Mouse (Mus musculus) kidney, embryonic 14.5 days (tissue): ENCODE results near the gene Sell. TPM values are rescaled to one million over a fixed set of nuclear protein-coding genes. Genes with fewer than 3 reads are reported as not detected.

Experiments
- ATAC-seq: fragments of 200-750 bp; cut with Nextera tagmentation; 2 replicates; pipeline ENCODE4 v1.8.0; 2017; ENCODE audit warnings: moderate number of reproducible peaks, mild to moderate bottlenecking, moderate TSS enrichment, moderate library complexity; ENCODE audit not compliant: low FRiP score, low TSS enrichment
- H3K27ac ChIP-seq: fragments of 300-500 bp; sonication (generic); 2 replicates; pipeline ENCODE4 v1.5.1; 2014; ENCODE audit warnings: low read depth, mild to moderate bottlenecking, low read length, moderate library complexity, mixed read lengths
- H3K27me3 ChIP-seq: fragments of 300-500 bp; sonication (generic); 2 replicates; pipeline ENCODE4 v1.6.1; 2014; ENCODE audit warnings: mild to moderate bottlenecking, low read length; ENCODE audit not compliant: control insufficient read depth, insufficient read depth
- H3K36me3 ChIP-seq: fragments of 300-500 bp; sonication (generic); 2 replicates; pipeline ENCODE4 v1.6.1; 2014; ENCODE audit warnings: low read length, mixed read lengths; ENCODE audit not compliant: control insufficient read depth, insufficient read depth
- H3K4me1 ChIP-seq: fragments of 300-500 bp; sonication (generic); 2 replicates; pipeline ENCODE4 v1.6.1; 2014; ENCODE audit warnings: low read length, mixed read lengths; ENCODE audit not compliant: control insufficient read depth, insufficient read depth
- H3K4me2 ChIP-seq: fragments of 300-500 bp; sonication (generic); replicated peaks from 2 replicates; pipeline ENCODE4 v1.6.1; 2014; ENCODE audit warnings: low read depth, mild to moderate bottlenecking, low read length
- H3K4me3 ChIP-seq: fragments of 300-500 bp; sonication (generic); 2 replicates; pipeline ENCODE4 v1.5.1; 2014; ENCODE audit warnings: mild to moderate bottlenecking, low read length
- H3K9ac ChIP-seq: fragments of 300-500 bp; sonication (generic); 2 replicates; pipeline ENCODE4 v1.6.1; 2014; ENCODE audit warnings: low read depth, mild to moderate bottlenecking, low read length, moderate library complexity
- H3K9me3 ChIP-seq: fragments of 300-500 bp; sonication (generic); 2 replicates; pipeline ENCODE4 v1.6.1; 2016; ENCODE audit warnings: low read length; ENCODE audit not compliant: control insufficient read depth
- WGBS: fragments of 180-500 bp; shearing (Covaris S2); extraction: QIAGEN DNeasy Blood & Tissue Kit; methylation state at CpG from one replicate; pipeline ENCODE4 v1.1.7; 2014; 5-methylcytosine and 5-hydroxymethylcytosine counted together
- polyA plus RNA-seq: library from polyadenylated mRNA; unstranded; fragments of >200 nt; fragmentation: Nextera tagmentation; extraction: Ambion mirVana; gene quantifications from 2 replicates; pipeline ENCODE4 v1.2.1, GENCODE M21; 2014

The Sell gene
- polyA plus RNA-seq, 1 experiment from 2014 or later = 0.45 TPM

DNA sequence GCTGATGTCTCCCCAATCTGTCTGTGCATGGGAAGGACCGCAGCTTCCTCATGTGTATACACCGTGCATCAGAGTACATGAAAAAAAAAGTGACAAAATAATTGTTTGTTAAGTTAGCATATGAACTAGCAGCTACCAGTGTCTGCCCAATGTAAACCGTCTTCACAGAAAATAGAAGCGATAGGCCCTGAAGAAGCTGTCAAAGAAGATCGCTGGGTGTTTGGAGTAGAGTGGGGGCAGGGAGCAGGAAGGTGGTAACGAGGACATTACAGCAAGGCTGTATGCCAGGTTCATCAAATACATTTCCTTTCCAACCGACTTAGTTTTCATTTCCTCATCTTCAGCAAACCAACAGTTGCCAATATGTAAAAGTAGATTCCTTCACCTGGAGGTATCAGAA, 9.3 kb downstream of the Sell start:
- no peak overlapping the region for H3K9ac ChIP-seq

DNA sequence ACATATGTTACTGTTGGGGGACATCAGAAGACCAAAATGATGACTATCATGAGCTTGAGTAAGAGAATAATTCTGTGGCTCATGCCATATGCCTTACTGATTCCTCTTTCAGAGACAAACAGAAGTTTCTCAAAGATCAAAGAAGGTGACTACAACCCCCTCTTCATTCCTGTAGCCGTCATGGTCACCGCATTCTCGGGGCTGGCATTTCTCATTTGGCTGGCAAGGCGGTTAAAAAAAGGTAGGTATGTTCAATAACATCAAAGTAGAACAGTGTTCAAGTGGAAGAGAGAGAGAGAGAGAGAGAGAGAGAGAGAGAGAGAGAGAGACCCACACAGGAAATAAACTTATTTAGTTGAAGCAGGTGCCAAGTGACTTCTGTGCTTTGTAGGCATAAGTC, 10.2 kb downstream of the Sell start:
- ATAC-seq = no peak
- H3K4me2 ChIP-seq = no peak overlapping the region
- H3K36me3 ChIP-seq = no peaks in the 10 kb centered on the region
- no peaks in the 10 kb centered on the region for H3K9me3 ChIP-seq
- H3K4me1 ChIP-seq = no peaks in the 10 kb centered on the region
- no peak overlapping the region for H3K9ac ChIP-seq
- no peak overlapping the region for H3K27ac ChIP-seq
- H3K27me3 ChIP-seq = no peaks in the 10 kb centered on the region
- H3K4me3 ChIP-seq = no peak overlapping the region
- 89% methylated on average over 4 of the region's 4 CpGs for WGBS

More for the DNA sequence above, 9.3 kb downstream of the Sell start:
- no peak for ATAC-seq
- H3K36me3 ChIP-seq = no peaks in the 10 kb centered on the region
- H3K27me3 ChIP-seq = no peaks in the 10 kb centered on the region
- 80% methylated on average over 7 of the region's 7 CpGs for WGBS
- H3K4me2 ChIP-seq = no peak overlapping the region
- H3K27ac ChIP-seq = no peak overlapping the region
- H3K4me1 ChIP-seq = no peaks in the 10 kb centered on the region
- H3K9me3 ChIP-seq = no peaks in the 10 kb centered on the region
- no peak overlapping the region for H3K4me3 ChIP-seq

DNA sequence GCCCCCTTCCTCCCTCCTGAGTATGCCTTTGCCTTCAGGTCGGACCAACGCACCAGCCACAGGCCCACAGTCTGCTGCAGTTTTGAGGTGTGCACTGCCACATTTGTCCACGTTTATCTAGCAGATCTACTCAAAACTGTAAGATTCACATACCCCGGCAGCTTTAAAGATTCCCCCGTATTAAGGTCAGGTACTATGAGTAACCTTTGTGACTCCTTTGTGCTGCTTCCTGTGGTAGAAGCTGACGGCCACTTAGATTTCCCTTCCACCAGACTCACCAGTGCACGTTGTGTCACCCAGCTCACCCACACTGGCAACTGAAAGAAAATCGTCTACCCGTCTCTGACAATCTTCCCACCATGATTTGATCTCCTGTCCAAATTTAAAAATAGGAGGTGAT, 11.3 kb downstream of the Sell start:
- Histone ChIP-seq H3K9me3 (no peaks in the 10 kb centered on the region), H3K27ac (no peak overlapping the region), H3K4me2 (no peak overlapping the region), H3K27me3 (no peaks in the 10 kb centered on the region), H3K4me3 (no peak overlapping the region), H3K4me1 (no peaks in the 10 kb centered on the region), H3K9ac (no peak overlapping the region), H3K36me3 (no peaks in the 10 kb centered on the region)
- ATAC-seq = no peak
- 87% methylated on average over 9 of the region's 9 CpGs for WGBS

DNA sequence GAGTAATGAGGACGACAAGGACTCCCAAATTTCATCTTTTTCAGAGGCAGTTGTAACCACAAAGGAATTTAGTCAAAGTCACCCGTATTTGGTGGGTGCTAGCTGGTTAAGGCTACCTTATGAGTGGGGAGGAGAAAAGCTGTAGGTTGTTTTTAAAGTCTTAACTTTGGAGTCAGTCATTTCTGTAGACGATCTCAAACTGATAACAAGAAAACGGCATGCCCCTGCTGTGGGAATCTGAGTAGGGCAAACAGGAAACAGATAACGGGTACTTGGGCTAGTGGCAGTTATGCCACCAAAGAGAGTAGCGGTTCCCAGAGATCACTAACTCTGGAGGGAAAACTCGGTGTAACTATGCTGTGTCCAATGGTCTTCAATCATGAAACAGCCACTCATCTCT, 12.0 kb downstream of the Sell start:
- 87% methylated on average over 7 of the region's 7 CpGs for WGBS
- H3K4me3 ChIP-seq = no peak overlapping the region
- H3K27ac ChIP-seq = no peak overlapping the region
- H3K9ac ChIP-seq = no peak overlapping the region
- no peaks in the 10 kb centered on the region for H3K9me3 ChIP-seq
- H3K4me2 ChIP-seq = no peak overlapping the region
- H3K4me1 ChIP-seq = no peaks in the 10 kb centered on the region
- H3K36me3 ChIP-seq = no peaks in the 10 kb centered on the region
- no peak for ATAC-seq
- no peaks in the 10 kb centered on the region for H3K27me3 ChIP-seq

DNA sequence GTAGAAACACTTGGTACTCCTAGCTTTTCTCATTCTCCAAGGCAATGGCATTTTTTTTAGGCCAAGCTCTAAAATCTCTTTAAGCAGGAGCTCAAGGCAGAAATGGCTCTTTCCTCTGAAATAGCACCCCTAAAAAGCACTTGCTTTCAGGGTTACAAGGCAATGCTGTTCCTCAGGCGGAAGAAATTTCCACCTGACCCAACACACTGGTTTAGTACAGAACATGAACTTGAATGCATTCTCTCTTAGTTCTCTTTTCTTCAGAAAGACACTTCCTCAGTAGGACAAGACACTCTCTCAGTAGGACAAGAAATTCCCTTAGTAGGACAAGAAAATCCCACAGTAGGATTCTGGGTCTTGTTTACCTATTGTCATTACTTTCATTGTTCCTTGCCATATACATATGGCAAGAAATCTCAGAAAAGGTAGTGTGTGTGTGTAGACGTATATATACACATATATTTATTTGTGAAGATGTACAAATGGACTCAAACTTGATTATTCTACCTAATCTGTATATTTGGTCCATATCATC, 12.9 kb downstream of the Sell start:
- Histone ChIP-seq H3K4me3 (no peak overlapping the region), H3K27ac (no peak overlapping the region), H3K4me2 (no peak overlapping the region), H3K4me1 (no peaks in the 10 kb centered on the region), H3K27me3 (no peaks in the 10 kb centered on the region), H3K36me3 (no peaks in the 10 kb centered on the region), H3K9ac (no peak overlapping the region), H3K9me3 (no peaks in the 10 kb centered on the region)
- 95% methylated on average over 2 of the region's 2 CpGs for WGBS
- no peak for ATAC-seq

DNA sequence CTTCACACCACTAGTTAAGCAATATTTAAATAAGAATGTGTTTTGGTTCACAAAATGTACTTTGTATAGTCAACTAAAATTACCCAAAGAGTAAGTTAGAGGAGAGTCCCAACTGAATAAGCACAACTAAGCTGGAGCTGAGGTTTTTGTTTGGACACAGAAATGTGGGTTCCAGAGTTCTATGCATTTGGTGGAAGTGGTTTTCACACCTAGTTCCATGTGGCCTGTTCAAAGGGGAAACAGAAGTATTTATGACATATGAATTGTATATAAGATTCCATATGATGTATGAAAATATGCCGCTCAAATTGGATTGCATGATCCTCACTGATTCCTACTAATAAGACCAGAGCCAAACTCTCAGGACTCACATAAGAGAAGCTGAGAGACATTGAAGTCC, 13.6 kb downstream of the Sell start:
- 100% methylated on average over 1 of the region's 1 CpGs for WGBS
- H3K4me3 ChIP-seq = no peak overlapping the region
- no peak overlapping the region for H3K4me2 ChIP-seq
- no peaks in the 10 kb centered on the region for H3K36me3 ChIP-seq
- no peak overlapping the region for H3K27ac ChIP-seq
- no peaks in the 10 kb centered on the region for H3K27me3 ChIP-seq
- no peak for ATAC-seq
- no peaks in the 10 kb centered on the region for H3K9me3 ChIP-seq
- no peaks in the 10 kb centered on the region for H3K4me1 ChIP-seq
- H3K9ac ChIP-seq = no peak overlapping the region

DNA sequence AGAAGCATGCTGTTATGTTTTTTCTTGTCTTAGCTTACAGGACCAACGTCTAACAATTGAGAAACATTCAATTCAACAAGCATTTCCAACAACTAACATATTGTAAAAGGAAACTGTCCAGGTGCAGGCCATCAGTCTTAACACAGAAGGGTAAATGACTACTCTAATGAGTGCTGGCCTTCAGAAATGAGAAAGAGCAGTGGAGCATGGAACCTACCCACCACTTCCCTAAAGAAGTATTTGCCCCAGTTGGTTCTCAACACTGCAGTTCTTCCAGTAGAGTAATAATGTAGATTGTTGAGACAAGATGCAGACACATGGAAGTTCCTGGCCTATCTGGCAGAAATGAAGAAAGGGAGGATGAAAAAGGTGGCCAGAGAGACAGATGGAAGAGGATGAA, 14.7 kb downstream of the Sell start:
- 21% methylated on average over 1 of the region's 1 CpGs for WGBS
- no peak for ATAC-seq

DNA sequence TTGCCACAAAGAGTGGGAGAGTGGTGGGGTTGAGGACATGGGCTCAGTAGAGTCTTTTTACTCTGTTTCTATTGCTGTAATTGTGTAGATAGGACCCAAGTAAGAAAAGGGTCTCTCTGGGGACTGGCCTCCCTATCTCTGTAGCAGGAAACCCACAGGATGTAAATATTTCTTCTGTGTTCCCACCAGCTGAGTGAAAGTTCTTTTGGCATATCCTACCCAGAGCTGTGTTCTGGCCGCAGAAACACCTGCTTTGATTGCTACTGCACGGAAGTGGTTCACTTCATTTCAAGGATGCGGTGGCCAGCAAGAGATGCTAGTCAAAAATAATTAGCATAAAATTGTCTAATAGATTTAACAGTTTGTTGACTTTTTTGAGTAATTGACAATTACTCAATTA, 15.2 kb downstream of the Sell start:
- ATAC-seq = no peak
- H3K27ac ChIP-seq = no peak overlapping the region
- no peak overlapping the region for H3K4me3 ChIP-seq
- no peak overlapping the region for H3K9ac ChIP-seq
- WGBS = 86% methylated on average over 3 of the region's 3 CpGs
- no peaks in the 10 kb centered on the region for H3K36me3 ChIP-seq
- no peaks in the 10 kb centered on the region for H3K4me1 ChIP-seq
- no peak overlapping the region for H3K4me2 ChIP-seq
- no peaks in the 10 kb centered on the region for H3K9me3 ChIP-seq
- H3K27me3 ChIP-seq = no peaks in the 10 kb centered on the region

More for the DNA sequence above, 14.7 kb downstream of the Sell start:
- Histone ChIP-seq H3K9me3 (no peaks in the 10 kb centered on the region), H3K27ac (no peak overlapping the region), H3K4me3 (no peak overlapping the region), H3K4me1 (no peaks in the 10 kb centered on the region), H3K9ac (no peak overlapping the region), H3K36me3 (no peaks in the 10 kb centered on the region), H3K27me3 (no peaks in the 10 kb centered on the region), H3K4me2 (no peak overlapping the region)

DNA sequence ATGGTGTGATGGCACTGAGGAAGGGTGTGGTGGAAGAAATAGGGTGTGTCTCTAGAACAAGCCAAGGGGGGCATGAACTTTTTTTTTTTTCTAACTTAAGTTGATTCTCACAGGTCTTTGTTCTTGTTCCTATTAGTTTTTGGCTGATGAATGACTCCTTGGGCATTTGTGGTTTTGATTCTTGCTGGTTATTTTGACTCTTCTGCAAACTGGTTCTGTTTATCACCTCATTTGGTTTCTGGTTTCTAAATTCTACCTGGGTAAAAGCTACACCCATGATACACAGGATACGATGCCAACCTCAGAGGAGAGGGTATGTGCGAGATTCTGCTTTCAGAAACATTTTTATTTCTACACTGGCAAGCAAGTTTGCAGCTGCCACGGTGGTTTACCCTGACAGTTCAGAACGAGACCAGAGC, 16.6 kb downstream of the Sell start:
- Histone ChIP-seq H3K27ac (no peak overlapping the region), H3K4me1 (no peaks in the 10 kb centered on the region), H3K9ac (no peak overlapping the region), H3K9me3 (no peaks in the 10 kb centered on the region), H3K36me3 (no peaks in the 10 kb centered on the region), H3K4me2 (no peak overlapping the region), H3K27me3 (no peaks in the 10 kb centered on the region), H3K4me3 (no peak overlapping the region)
- ATAC-seq = no peak
- WGBS = 81% methylated on average over 4 of the region's 4 CpGs
